Mouse (Mus musculus) ovary, postnatal 14 days (tissue): ENCODE results near the gene Fbxl17.

Experiments used
- DNase-seq: peaks from one replicate; pipeline ENCODE4 v3.0.0; 2022; ENCODE audit warnings: low spot score

Fbxl17 gene

DNA sequence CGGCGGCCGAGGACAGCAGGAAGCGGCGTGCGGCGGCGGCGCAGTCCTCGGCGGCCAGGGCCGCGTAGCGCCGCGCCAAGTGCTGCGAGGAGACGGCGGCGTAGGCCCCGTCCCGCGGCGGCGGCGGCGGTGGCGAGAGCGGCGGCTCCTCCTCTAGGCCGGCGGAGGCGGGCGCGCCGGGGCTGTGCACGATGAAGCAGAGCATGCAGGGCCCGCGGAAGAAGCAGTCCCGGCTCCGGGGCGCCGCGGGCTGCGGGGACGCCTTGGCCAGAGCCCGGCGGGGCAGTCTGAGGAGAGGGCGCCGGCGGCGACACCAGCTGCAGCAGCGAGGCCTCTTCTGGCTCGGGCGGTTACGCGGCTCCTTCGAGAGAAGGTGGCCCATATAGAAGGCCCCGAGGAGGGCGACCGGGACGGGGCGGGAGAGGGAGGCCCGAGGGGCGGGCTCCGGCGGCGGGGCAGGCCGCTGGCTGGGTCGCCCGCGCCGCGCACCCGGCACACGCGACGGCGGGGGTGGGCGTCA, at the start of gene Fbxl17:
Gene Fbxl17, minus strand, starts transcription at position 382 of the 520 bp plus-strand sequence.
- DNase-seq, result peak; percentile 47

DNA sequence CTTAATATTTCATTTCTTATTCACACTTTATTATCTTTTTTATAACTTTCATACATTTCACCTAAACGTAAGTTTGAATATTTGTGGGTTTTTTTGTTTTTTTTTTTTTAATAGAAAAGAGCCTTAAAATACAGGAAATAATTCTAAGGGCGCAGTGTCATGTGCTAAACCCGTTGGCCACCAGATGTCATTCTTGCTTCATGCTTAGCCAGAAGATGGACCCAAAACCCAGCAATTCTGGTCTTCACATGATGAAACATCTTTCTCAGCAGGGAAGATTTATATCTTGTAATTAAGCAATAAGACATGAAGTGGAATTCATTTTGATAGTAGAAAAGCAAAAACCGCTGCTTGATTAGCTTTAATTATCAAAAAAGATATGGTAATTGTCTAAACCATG, 47.6 kb upstream of the Fbxl17 start:
- no peak for DNase-seq

DNA sequence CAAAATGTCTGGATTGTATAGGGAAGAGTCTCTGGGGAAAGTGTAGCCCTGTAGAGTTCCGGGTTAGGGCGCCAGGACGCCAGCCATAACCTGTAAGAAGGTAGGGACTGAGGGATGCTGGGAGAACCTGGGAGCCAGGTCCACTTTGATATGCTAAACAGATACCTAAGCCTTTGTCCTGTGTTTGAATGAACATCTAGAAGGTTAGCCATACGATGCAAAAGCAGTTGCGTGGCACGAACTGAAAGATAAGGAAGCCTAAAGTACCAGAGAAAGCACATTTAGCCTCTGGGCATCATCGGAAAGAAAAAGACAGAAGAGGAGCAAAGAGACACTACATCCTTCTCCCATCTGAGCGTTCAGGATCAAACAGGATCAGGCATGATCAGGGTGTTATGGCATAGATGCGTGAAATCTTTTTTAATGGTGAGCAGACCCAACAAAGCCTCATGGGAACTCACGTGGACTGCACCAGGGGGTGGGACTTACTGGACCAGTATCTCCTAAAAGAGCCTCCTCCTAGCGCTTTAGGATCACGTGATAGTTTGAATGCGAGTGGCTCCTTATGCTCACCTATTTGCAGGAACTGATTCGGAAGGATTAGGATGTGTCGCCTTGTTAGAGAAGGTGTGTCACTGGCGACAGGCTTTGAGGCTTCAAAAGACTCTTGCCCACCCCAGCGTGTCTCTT, 34.9 kb upstream of the Fbxl17 start:
- no peak for DNase-seq

DNA sequence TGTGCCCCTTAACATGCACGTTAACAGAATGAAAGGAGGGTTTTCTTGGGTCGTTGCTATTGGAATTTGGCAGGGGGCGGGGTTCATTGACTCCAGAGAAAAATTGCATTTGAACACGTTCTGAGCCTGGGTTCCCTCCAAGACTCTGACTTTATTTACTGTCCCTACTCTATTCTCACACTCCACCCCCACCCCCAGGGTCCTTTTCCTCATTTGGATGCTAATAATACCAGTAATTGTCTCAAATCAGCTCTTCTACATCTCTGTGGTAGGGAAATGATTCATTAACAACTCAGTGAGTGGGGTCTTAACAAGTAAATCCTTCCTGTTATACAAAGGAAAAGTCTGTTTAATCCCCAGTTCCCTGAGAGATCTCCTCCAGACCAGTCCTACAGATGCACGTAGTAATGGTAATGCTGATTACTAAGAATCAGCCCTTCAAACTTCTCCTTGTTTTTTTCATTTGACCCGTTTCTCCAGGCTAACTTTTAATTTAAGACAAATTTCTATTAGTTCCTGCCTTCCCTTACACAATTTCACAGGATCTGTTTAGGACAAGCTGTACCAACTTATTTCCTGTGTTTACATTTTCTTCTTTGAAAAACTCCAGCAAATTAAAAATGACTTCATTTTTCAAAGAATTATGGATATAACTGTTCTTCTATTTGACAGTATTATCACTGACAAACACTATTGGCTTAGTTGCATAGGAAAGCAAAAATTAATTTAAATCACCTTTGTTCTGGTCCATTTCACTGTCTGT, 33.4 kb upstream of the Fbxl17 start:
- DNase-seq, result no peak

DNA sequence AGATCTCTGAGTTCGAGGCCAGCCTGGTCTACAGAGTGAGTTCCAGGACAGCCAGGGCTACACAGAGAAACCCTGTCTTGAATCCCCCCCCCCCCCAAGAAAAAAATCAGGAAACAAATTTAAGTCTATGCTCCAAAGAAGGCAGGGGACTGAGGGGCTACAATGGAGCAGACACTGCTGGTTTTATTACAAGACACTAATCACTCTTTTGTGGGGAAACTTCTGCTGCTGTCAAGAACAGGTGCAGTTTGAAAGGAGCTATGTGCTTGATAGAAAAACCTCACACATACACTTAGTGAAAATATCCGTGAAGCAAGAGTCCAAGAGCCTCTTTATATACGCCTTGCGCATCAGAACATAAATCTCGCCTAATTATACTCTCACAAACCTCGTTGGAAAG, 29.7 kb upstream of the Fbxl17 start:
- DNase-seq, result no peak

DNA sequence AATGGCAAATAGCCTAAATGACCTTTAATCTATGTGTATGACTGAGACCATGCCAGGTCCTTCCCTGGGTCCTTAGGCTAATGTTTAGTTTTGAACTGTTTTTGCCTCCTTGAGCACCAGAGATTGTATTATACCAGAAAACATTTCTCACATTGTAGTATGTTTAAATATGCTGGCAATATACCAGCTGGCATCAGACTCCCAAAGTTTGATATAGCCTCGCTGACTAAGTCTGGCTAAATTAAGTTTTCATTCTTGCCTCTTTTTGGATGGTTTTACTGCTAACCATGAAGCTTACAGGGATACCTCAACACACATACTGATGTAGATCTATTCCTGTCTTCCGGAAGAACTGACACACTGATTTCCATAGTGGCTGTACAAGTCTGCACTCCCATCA, 20.9 kb upstream of the Fbxl17 start:
- DNase-seq, result no peak

DNA sequence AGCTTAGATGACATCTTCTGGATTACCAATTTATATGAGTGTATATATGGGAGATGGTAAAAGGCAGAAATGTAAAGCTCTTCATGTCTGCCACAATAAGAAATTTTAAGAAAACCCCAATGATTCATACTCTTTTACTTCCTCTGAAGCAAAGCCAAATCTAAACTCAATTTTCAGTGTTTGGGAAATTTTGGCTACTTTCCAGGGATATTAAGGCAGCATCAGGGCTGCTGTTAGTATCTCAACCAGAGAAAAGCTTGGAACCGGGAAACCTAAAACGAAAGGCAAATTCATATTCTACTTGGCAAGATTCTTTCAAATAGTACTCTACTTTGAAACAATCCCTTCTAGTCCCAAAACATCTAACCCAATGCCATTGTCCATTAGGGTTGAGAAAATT, 10.6 kb upstream of the Fbxl17 start:
- no peak for DNase-seq

DNA sequence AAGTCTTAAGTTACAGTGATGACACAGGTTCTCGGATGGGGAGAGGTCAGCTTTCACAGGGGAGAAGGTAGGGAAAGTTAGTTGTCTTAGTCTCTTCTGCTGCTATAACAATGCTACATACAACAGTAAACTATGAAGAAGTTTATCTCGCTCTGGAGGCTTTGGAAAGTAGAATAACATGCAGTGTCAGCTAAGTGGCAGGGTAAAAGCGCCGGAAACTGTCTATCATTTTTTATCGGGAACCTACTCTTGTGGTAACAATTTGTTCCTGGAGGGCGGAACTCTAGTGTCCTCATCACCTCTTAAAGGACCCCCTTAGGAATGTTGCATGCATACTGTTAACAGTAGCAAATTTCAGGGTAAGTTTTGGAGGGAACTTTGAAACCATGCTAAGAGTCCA, 1.3 kb upstream of the Fbxl17 start:
- no peak for DNase-seq

DNA sequence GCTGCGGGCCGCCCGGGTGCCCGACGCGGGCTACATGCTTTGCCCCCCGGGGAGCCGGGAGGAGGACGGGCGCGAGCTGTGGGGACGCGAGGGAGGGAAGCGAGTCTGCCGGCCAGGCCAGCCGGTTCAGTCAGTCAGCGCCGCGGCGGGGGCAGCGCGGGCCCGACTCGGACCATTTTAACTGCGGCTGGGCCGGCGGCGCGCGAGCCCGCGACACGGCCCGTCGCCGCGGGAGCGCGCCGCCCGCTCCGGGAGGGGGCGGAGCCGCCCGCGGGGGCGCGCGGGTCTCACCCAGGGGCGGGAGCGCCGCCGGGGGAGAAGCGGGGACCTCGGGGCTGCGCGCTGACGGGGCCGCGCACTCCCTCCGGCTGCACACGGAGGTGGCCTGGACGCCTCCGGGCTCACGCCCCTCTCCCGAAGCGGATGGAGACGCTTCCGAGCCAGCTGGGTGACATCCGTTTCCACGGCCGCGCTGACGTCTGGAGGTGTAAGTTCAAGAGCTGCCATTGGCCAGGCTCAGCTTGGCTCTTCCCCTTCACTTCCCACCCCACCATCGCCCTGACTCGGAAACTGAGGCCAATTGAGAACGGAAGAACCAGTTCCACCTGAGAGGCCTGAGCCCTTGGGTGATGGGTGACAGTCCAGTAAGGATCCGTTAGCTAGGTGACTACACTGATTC, 478 bp upstream of the Fbxl17 start:
- DNase-seq, result peak; percentile 67

DNA sequence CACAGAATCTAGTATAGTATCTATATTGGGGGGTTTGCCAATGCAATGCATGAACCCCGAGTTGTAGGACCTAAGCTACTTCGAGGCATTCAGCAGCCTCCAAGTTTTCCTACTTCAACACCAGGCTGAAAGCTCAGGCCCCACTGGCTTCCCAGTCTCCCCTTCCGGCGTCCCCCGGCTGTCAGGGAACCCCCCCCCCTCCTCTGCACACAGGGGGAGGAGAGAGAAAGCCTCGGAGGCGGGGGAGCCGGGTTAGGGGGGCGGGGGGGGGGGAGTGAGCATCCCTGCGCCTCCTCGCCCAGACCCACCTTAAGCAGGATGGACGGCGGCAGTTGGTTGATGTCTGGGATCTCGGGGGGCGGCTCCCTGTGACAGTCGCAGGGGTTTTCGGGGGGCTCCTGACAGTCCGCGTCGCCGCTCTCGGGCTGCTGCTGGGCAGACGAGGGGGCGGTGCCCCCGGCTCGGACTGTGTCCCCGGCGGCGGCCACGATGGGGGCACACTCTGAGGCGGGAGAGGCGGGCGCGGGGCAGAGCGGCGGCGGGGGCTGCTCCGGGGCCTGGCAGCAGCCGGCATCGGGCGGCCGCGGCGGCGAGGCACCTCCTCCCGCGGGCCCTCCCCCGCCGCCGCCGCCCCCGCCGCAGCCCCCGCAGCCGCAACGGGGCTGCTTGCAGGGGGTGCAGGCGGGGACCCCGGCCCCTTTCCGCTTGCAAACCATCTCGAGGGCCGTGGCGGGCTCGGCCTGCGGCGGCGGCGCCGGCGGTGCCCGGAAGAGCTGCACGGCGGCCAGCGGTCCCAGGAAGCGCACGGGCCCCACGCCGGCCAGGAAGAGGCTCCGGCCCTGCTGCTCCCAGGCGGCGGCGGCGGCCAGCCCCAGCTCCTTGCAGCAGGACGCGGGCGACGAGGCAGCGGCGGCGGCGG, 841 bp downstream of the Fbxl17 start:
- peak; percentile 33 for DNase-seq

DNA sequence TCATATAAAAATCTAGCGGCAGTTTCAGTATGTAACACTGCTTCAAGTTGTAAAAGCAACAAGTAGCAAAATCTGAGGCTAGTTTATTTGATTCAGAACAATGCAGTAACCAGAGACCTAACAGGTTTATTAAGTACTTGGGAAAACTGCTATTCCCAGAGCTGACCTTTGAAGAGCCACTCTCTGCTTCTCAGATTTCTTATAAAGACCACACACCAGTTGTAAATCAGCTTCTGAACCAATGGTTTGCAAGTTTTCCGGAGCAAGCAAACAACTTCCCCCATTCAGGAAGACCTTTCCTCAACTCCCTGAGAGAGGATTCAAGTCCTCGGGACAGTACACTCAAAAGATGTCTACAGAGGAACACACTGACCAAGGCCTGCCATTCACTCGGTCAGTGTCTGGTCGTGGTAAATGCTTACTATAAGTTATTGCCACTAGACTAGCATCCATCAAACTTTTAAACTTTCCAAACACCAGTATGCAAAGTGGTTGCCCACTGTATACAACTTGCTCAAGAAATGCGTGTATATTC, 1.6 kb downstream of the Fbxl17 start:
- no peak for DNase-seq

DNA sequence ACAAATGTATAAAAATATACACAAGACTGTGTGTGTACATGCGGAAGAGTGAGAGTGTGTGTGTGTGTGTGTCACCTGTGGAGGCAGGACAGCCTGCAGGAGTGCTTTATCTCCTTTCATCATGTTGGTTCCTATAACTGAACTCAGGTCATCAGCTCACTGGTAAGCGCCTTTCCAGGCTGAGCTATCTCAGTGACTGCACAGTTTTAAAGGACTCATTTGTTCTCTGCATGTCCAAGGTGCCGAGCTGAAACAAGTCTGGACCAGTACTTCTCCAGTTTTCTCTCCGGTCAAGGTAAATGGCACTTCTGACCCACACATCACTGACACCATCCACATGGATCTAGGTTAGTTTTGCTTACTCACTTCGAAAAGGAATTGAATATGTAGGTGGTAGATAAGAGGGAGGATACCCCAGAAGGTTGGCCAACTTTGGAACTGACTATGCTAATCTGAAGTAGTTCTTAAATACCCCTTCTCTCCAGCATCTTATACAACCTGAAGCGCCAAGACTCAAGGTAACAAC, 2.5 kb downstream of the Fbxl17 start:
- DNase-seq, result no peak

DNA sequence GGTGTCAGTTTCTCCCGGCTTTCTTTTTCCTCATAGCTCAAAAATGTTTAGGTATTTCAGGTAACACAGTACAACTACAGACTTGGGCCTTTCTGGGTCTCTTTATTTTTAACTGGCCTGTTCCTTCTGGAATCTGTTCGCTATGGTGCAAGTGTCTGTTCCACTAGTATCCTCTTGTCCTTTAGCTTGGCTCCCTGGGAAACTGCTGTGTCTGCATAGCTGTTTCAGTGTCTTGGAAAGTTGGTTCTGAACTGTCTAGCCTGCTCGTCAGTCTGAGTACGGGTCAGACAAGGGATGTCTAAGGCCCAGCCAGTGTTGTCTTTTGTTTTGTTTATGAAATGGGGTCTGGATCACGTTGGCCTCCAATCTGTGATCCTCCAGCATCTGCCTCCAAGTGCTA, 3.7 kb downstream of the Fbxl17 start:
- no peak for DNase-seq

DNA sequence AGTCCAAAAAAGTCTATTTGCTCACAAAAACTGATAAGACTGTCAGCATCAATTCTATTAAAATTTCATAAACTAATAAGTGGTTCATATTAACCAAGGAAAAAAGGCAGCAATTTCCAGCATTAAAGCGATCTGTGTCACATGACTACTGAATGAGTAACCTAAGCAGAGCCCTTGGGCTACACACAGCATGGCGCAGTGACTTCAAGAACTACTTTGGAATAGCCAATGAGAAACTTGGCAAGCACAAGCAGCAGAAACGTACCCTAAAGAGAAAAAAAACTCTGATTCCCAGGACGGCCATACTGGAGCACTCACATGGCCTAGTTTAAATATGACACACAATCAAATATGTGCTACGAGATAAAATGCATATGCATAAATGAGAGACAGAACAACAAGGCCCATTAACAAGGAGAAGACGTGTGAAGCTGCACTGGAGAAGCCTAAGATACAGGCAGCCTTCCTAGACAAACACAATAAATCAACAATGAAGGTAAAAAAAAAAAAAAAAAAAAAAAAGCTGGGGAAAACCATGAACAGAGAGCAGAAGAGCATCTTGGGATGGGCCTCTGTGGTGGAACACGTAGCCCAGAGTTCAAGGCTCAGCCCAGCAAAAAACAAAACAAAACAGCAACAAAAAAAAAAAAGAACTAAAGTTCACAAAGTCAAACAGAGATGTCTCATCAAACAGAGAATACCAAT, 5.8 kb downstream of the Fbxl17 start:
- DNase-seq, result no peak

DNA sequence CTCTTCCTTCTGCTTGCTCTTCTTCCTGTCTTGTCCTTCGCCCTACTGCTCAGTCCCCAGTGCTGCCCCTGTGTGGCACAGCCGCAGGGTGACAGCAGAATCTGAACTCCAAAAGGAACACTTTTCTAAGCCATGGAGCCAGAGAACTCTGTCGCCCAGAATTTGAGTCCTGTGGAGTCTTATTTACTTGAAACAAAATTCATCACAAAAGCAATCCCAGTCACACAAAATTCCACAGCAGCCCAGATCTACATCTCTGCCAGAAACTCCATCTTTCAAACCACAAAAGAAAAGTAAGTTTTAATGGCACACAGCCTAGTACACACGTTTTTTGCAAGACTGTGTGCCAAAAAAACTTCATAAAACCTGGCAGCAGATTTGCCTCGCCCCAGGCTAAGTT, 6.5 kb downstream of the Fbxl17 start:
- peak; percentile 21 for DNase-seq

DNA sequence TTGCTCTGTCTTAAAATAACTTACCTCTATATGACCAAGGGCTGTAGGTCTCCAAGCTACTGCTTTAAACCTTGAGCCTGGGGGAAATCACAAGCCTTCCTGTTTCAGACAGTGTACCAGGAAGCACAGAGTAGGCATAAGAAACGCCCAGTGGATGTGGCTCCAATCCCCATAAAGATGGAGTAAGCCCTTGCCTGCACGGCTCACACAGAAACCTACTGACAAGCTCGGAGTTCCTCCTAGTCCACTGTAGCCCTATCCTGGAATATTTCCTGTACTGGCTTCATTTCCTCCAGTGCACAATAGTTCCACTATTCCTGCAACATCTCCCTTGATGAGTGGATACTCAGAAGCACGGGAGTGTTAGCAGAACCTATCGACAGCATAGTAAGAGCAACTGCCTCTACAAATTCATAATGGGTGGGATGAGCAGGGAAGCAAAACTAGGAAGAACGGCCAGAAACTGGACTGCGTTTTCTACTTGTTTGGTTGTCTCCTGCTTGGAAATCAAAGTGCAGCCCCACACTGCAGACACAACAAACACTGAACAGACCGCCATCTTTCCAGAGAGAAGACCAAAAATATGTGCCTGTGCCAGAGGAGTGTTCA, 7.0 kb downstream of the Fbxl17 start:
- DNase-seq, result no peak

DNA sequence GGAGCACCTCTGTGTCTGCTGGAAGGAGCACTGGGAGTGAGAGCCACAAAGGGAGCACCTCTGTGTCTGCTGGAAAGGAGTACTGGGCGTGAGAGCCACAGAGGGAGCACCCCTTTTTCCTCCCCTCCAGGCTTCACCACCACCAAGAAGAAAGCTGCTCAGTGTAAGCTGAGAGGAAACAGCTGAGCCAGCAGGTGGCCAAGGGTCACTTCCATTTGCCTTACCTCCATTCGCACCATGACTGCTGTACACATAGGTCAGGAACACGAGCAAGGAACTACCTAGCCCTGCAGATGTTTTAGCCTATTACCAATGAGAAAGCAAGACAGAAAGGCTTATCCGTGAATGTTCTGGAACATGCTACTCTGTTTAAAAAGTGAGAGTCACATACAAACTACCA, 10.3 kb downstream of the Fbxl17 start:
- no peak for DNase-seq

DNA sequence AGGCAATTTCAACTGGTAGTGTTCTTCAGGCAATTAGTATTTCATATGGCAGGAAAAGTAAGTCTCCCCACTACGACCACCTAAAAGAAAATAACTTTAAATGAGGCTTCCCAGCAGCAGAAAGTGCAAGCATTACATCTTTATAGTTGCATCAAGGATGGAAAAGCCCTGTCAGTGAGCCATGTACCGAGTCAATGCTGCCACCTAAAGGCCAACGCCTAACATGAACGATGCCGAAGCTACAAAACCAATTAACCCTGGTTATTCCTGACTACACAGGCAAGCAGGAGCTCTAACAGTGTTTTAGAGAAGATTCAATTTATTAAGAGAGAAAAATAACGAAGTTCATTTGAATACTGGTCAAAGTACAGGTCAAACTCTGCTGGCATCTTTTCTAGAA, 32.0 kb downstream of the Fbxl17 start:
- DNase-seq, result peak; percentile 56

DNA sequence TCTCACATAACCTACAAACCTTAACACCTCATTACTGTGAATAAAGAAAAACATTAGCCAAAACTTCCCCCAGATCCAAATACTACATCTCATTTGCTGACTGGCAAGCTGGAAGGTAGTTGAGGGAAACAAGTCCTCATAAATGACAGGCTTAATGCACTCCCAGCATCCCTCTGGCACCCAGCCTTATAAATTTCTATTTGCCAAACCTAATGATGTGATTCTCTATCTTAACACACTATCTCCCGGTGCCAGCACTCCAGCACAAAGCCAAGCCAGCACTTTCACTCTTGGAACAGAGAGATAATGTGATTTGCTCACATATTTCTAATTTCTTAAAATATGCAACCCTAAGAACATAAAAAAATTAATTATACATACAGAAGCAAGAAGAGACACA, 34.6 kb downstream of the Fbxl17 start:
- no peak for DNase-seq

DNA sequence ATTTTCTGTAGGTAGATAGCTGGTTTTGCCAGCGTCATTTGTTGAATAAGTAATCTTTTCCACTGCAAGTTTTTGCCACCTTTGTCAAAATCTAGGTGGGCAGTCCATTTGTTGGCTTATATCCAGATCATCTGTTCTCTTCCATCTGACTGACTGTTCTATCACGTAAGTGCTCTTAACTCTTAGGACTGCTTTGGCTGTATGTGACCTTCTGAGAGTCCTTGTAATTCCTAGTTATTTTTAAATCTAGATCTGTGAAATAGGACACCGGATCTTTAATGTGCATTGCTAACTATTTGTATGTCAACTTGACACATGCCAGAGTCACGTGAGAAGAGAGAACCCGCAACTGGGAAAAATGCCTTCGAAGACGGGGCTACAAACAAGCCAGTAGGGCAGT, 37.3 kb downstream of the Fbxl17 start:
- no peak for DNase-seq
